Mouse (Mus musculus) midbrain, embryonic 10.5 days (tissue): Measurements from ENCODE around the gene Dennd1a. TPM values are rescaled to one million over a fixed set of nuclear protein-coding genes. Genes with fewer than 3 reads are reported as not detected.

ENCODE experiments used
- DNase-seq: peaks from one replicate; pipeline ENCODE4 v3.0.0-alpha.2; 2017; ENCODE audit warnings: low spot score
- H3K27ac ChIP-seq: fragments of 300-500 bp; sonication (generic); replicated peaks from 2 replicates; pipeline ENCODE4 v1.5.1; 2016; ENCODE audit warnings: mild to moderate bottlenecking
- H3K27me3 ChIP-seq: fragments of 300-500 bp; sonication (generic); 2 replicates; pipeline ENCODE4 v1.6.1; 2016; ENCODE audit warnings: low read depth, mild to moderate bottlenecking; ENCODE audit not compliant: poor library complexity, severe bottlenecking
- H3K36me3 ChIP-seq: fragments of 300-500 bp; sonication (generic); 2 replicates; pipeline ENCODE4 v1.6.1; 2016; ENCODE audit warnings: mild to moderate bottlenecking, moderate library complexity
- H3K4me1 ChIP-seq: fragments of 300-500 bp; sonication (generic); 2 replicates; pipeline ENCODE4 v1.6.1; 2016
- H3K4me3 ChIP-seq: fragments of 300-500 bp; sonication (generic); 2 replicates; pipeline ENCODE4 v1.5.1; 2016; ENCODE audit warnings: mild to moderate bottlenecking, moderate library complexity
- H3K9me3 ChIP-seq: fragments of 300-500 bp; sonication (generic); replicated peaks from 2 replicates; pipeline ENCODE4 v1.6.1; 2016; ENCODE audit warnings: mild to moderate bottlenecking
- WGBS: fragments of 180-500 bp; shearing (Covaris S2); methylation state at CpG from one replicate; pipeline ENCODE4 v1.1.7; 2016; 5-methylcytosine and 5-hydroxymethylcytosine counted together
- polyA plus RNA-seq: library from polyadenylated mRNA; unstranded; fragments of >200 nt; fragmentation: Nextera tagmentation; extraction: Ambion mirVana; gene quantifications from 2 replicates; pipeline ENCODE4 v1.2.1, GENCODE M21; 2016

Gene Dennd1a
- polyA plus RNA-seq, 1 experiment from 2014 or later, result 10.1 TPM

DNA sequence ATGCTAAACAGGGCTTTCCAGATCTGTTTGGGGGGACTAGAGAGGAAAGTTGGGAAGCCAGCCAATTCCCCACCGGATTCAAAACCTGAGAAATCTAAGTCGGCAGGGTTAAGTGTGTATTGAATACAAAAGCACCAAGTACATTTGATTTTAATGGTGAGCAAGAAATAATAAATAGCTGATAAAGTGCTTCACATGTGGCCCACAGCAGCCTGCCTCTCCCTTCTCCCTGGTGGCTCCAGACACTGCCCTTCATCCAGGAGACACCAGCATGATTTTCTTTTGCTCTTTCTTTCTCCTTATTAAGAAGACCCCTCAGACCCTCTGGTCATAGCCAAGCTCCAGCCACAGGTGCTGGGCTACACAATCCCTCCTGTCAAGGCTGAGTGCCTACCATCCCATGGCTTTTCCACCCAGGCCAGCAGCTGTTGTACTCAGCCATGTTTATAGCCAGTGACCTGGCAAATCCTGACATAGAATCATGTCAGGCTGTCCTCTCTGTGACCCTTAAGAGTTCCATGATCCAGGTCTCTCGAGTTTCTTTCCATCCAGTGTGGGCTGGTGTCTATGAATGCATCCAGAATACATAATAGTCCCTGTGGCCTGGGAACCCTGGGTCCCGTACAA lies 467.6 kb downstream of the Dennd1a start:
- Histone ChIP-seq H3K4me1 (peaks cover 27% of the 10 kb centered on the region), H3K4me3 (no peak overlapping the region), H3K36me3 (no peaks in the 10 kb centered on the region), H3K9me3 (no peaks in the 10 kb centered on the region), H3K27me3 (peaks cover 28% of the 10 kb centered on the region), H3K27ac (peak overlapping the region; percentile 6; the same call in 1 of the 2 replicates)
- no peak for DNase-seq
- 71% methylated on average over 4 of the region's 4 CpGs for WGBS

DNA sequence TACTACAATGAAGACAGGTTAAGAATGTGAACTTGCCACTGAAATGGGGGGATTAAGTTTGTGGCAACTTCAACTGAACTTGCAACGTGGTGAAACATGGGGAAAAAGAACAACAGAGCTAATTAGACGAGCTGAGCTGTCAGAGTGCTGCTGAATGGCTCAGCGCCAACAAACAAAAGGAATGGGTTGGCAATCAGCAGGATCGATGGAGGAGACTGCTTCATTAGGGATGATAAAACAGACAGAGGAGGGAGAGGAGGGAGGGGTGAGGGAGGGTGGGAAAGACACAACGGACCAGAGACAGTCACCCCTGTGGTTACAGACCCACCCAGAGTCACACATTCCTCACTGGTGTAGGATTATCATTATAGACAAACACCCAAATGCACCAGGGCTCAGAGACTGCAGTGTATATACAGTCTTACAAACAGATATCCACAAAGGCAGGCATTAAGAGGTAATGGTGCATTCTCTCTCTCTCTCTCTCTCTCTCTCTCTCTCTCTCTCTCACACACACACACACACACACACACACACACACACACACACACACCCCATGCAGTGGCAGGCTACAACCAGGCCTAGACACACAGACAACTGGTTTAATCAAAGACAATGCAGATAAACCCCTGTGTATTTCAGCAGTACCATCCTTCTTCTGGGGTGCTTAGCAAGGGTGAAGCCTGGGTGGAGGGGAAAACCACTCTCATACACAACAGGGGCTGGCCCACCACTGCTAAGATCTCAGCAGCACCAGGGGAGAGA lies 468.2 kb downstream of the Dennd1a start:
- Histone ChIP-seq H3K4me1 (peaks cover 27% of the 10 kb centered on the region), H3K4me3 (no peak overlapping the region), H3K27ac (peak overlapping the region; percentile 42; the same call in 1 of the 2 replicates), H3K27me3 (peaks cover 35% of the 10 kb centered on the region), H3K36me3 (no peaks in the 10 kb centered on the region), H3K9me3 (no peaks in the 10 kb centered on the region)
- 10% methylated on average over 5 of the region's 5 CpGs for WGBS
- DNase-seq, result no peak

GRCm38 (mm10) chr2:37815676-37816075 lies 471.5 kb downstream of the Dennd1a start:
- DNase-seq, result peak; percentile 76
- WGBS, result 13% methylated on average over 3 of the region's 3 CpGs
- H3K36me3 ChIP-seq, result 0 out of 2 replicates have a peak, but pooled peaks cover 3% of the 10 kb centered on the region

GRCm38 (mm10) chr2:37814820-37815361 lies 472.3 kb downstream of the Dennd1a start:
- Histone ChIP-seq H3K27me3 (peaks cover 38% of the 10 kb centered on the region), H3K4me3 (no peak overlapping the region), H3K4me1 (peaks cover 27% of the 10 kb centered on the region), H3K27ac (no peak overlapping the region), H3K9me3 (no peaks in the 10 kb centered on the region), H3K36me3 (0 out of 2 replicates have a peak, but pooled peaks cover 3% of the 10 kb centered on the region)
- no peak for DNase-seq
- WGBS, result 86% methylated on average over 8 of the region's 8 CpGs

More at GRCm38 (mm10) chr2:37815676-37816075, 471.5 kb downstream of the Dennd1a start:
- peaks cover 38% of the 10 kb centered on the region for H3K27me3 ChIP-seq
- peaks cover 31% of the 10 kb centered on the region for H3K4me1 ChIP-seq
- no peak overlapping the region for H3K27ac ChIP-seq
- no peak overlapping the region for H3K4me3 ChIP-seq
- H3K9me3 ChIP-seq, result no peaks in the 10 kb centered on the region

DNA sequence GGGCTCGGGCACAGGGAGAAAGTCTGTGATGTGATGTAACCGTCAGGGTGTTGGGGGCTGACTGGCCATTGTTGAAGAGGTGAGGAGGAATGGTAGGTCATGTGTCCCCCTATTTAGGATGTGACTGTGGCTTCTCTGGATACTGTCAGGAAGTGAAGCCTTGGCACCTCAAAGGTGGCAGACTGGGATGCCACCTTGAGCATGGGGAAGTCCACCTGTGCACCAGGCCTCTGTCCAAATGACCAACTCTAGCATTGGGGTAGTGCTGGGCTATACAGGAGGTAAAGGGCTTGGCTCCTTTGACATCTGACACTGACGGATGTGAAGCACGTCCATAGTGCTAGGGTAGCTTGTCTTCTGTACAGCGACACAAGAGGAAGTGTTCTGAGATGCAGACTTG lies 474.8 kb downstream of the Dennd1a start:
- WGBS, result 96% methylated on average over 5 of the region's 5 CpGs

GRCm38 (mm10) chr2:37811682-37812081 lies 475.5 kb downstream of the Dennd1a start:
- Histone ChIP-seq H3K9me3 (no peaks in the 10 kb centered on the region), H3K36me3 (0 out of 2 replicates have a peak, but pooled peaks cover 3% of the 10 kb centered on the region), H3K27me3 (peaks cover 26% of the 10 kb centered on the region), H3K4me1 (peaks cover 22% of the 10 kb centered on the region), H3K27ac (no peak overlapping the region), H3K4me3 (no peak overlapping the region)
- 87% methylated on average over 2 of the region's 2 CpGs for WGBS
- DNase-seq, result no peak

More for the DNA sequence above, 474.8 kb downstream of the Dennd1a start:
- H3K4me1 ChIP-seq, result peaks cover 20% of the 10 kb centered on the region
- DNase-seq, result no peak
- H3K36me3 ChIP-seq, result 0 out of 2 replicates have a peak, but pooled peaks cover 3% of the 10 kb centered on the region
- no peak overlapping the region for H3K27ac ChIP-seq
- no peaks in the 10 kb centered on the region for H3K9me3 ChIP-seq
- no peak overlapping the region for H3K4me3 ChIP-seq
- peaks cover 33% of the 10 kb centered on the region for H3K27me3 ChIP-seq

DNA sequence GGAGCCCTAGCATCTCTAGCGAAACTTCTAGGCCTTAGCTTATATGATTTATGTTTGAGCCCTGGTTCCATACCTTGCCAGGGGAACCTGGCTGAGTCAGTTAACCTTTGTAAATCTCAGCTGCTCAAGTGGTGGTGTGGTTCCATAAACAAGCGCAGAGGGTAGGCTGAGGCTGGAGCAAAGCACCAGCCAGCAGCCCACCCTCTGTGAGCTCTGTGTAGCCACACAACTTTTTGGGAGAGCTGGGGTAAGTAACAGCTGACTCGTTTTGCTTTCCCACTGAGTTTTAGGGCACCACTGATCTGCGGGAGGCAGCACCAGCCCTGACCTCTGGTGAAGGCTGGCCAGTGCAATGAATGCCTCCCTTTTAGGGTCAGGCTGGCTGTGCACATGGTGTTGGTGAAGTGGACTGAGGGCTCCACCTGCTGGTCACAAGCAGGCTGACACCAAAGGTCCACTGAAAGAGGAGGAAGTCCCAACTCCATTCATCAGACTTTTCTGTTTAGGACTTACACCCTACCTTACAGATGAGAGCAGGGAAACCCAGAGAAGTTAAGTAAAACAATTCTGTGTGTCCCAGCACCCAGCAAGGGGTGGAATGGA lies 484.5 kb downstream of the Dennd1a start:
- Histone ChIP-seq H3K9me3 (no peaks in the 10 kb centered on the region), H3K4me1 (peaks cover 46% of the 10 kb centered on the region), H3K27me3 (0 out of 2 replicates have a peak, but pooled peaks cover 3% of the 10 kb centered on the region), H3K36me3 (peaks cover 24% of the 10 kb centered on the region), H3K27ac (peak overlapping the region; percentile 75), H3K4me3 (no peak overlapping the region)
- WGBS, result 45% methylated on average over 4 of the region's 4 CpGs
- DNase-seq, result peak; percentile 81

DNA sequence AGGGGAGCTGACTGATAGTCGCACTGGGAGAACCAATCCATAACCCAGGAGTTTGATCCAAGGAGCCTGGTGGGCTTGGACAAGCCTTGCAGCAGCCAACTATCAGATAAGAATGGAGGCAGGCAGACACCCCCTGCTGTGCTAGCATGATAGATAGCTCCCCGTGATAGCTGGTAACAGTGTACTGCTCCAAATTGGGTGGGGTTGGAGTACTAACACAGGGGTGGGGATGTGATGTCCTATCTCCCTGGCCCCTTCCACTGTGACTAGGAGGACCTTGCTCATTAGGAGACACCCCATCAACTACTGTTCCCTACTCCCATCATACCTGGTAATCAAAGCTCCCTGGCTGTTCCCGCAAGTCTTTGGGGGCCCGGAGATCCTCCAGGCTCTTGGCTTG lies 485.5 kb downstream of the Dennd1a start:
- Histone ChIP-seq H3K4me3 (no peak overlapping the region), H3K27ac (peak overlapping the region; percentile 75), H3K4me1 (peaks cover 40% of the 10 kb centered on the region), H3K36me3 (peaks cover 34% of the 10 kb centered on the region), H3K9me3 (no peaks in the 10 kb centered on the region), H3K27me3 (0 out of 2 replicates have a peak, but pooled peaks cover 3% of the 10 kb centered on the region)
- 86% methylated on average over 4 of the region's 4 CpGs for WGBS
- no peak for DNase-seq

DNA sequence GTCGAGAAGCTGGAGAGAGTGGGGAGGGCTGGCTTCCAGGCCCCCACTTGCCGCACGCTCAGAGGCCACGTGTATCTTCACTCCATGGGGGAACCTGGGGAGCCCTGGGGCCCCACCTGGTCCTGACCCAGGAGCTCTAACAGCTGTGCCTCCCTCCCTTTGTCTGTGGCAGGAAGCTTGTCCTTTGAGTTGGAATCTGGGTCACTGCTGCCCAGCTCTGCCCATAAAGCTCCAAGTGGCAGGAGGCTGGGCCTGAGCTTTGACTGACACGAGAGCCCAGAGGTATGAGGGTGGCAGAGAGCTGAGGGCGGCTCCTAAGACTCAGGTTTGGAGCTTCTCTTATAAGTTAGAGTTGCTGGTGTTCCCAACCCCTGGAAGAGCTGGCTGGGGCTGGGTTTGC lies 488.1 kb downstream of the Dennd1a start:
- peaks cover 54% of the 10 kb centered on the region for H3K36me3 ChIP-seq
- no peaks in the 10 kb centered on the region for H3K9me3 ChIP-seq
- no peak for DNase-seq
- H3K4me3 ChIP-seq, result no peak overlapping the region
- H3K27me3 ChIP-seq, result peaks cover 5% of the 10 kb centered on the region
- WGBS, result 71% methylated on average over 6 of the region's 6 CpGs
- peak overlapping the region; percentile 64; the same call in 1 of the 2 replicates for H3K27ac ChIP-seq
- peaks cover 52% of the 10 kb centered on the region for H3K4me1 ChIP-seq

- Histone ChIP-seq H3K36me3 (peaks cover 73% of the 10 kb centered on the region), H3K27me3 (peaks cover 22% of the 10 kb centered on the region), H3K27ac (no peak overlapping the region), H3K9me3 (no peaks in the 10 kb centered on the region), H3K4me1 (peaks cover 50% of the 10 kb centered on the region), H3K4me3 (no peak overlapping the region)
- 94% methylated on average over 4 of the region's 4 CpGs for WGBS
- no peak for DNase-seq
Observed at GRCm38 (mm10) chr2:37797046-37797445, 490.1 kb downstream of the Dennd1a start.

- peaks cover 31% of the 10 kb centered on the region for H3K27me3 ChIP-seq
- no peak for DNase-seq
- H3K27ac ChIP-seq, result no peak overlapping the region; the same call in 1 of the 2 replicates
- no peaks in the 10 kb centered on the region for H3K9me3 ChIP-seq
- WGBS, result 92% methylated on average over 1 of the region's 1 CpGs
- no peak overlapping the region for H3K4me3 ChIP-seq
- H3K36me3 ChIP-seq, result peaks cover 83% of the 10 kb centered on the region
- peaks cover 43% of the 10 kb centered on the region for H3K4me1 ChIP-seq
Observed at GRCm38 (mm10) chr2:37796021-37796420, 491.2 kb downstream of the Dennd1a start.

DNA sequence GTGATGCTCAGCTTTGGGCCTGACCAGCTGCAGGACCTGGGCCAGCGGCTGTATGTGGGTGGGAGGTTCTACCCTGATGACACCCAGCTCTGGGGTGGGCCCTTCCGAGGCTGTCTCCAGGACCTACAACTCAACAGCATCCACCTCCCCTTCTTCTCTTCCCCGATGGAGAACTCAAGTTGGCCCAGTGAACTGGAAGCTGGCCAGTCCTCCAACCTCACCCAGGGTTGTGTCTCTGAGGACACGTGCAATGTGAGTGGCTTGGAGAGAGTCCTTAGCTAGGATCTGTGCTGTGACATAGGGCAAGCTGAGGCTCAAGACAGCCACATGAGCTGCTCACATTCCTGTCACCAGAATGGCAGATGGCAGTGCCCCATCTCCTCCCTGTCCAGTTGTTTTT lies 495.9 kb downstream of the Dennd1a start:
- no peak overlapping the region for H3K27ac ChIP-seq
- H3K36me3 ChIP-seq, result peaks cover 99% of the 10 kb centered on the region
- WGBS, result 93% methylated on average over 4 of the region's 4 CpGs
- H3K27me3 ChIP-seq, result peaks cover 48% of the 10 kb centered on the region
- peaks cover 24% of the 10 kb centered on the region for H3K4me1 ChIP-seq
- H3K9me3 ChIP-seq, result no peaks in the 10 kb centered on the region
- no peak for DNase-seq
- no peak overlapping the region for H3K4me3 ChIP-seq
